Mouse (Mus musculus) kidney, embryonic 16.5 days (tissue): ENCODE results near the gene Zfp800. TPM values are rescaled to one million over a fixed set of nuclear protein-coding genes. Genes with fewer than 3 reads are reported as not detected.

ENCODE experiments used
- ATAC-seq: fragments of 200-750 bp; cut with Nextera tagmentation; 2 replicates; pipeline ENCODE4 v1.8.0; 2017; ENCODE audit warnings: moderate TSS enrichment; ENCODE audit not compliant: low FRiP score, low TSS enrichment
- H3K27ac ChIP-seq: fragments of 300-500 bp; sonication (generic); 2 replicates; pipeline ENCODE4 v1.5.1; 2014; ENCODE audit warnings: low read length
- H3K27me3 ChIP-seq: fragments of 300-500 bp; sonication (generic); 2 replicates; pipeline ENCODE4 v1.6.1; 2014; ENCODE audit warnings: low read length, control low read depth, mixed read lengths; ENCODE audit not compliant: insufficient read depth
- H3K36me3 ChIP-seq: fragments of 300-500 bp; sonication (generic); 2 replicates; pipeline ENCODE4 v1.6.1; 2014; ENCODE audit warnings: low read length, control low read depth, mixed read lengths; ENCODE audit not compliant: insufficient read depth
- H3K4me1 ChIP-seq: fragments of 300-500 bp; sonication (generic); 2 replicates; pipeline ENCODE4 v1.6.1; 2014; ENCODE audit warnings: low read length, control low read depth, mixed read lengths; ENCODE audit not compliant: insufficient read depth
- H3K4me2 ChIP-seq: fragments of 300-500 bp; sonication (generic); replicated peaks from 2 replicates; pipeline ENCODE4 v1.6.1; 2014; ENCODE audit warnings: low read depth, low read length
- H3K4me3 ChIP-seq: fragments of 300-500 bp; sonication (generic); 2 replicates; pipeline ENCODE4 v1.5.1; 2014; ENCODE audit warnings: mild to moderate bottlenecking, low read length
- H3K9ac ChIP-seq: fragments of 300-500 bp; sonication (generic); replicated peaks from 2 replicates; pipeline ENCODE4 v1.6.1; 2014; ENCODE audit warnings: low read length
- H3K9me3 ChIP-seq: fragments of 300-500 bp; sonication (generic); 2 replicates; pipeline ENCODE4 v1.6.1; 2016; ENCODE audit warnings: low read length, control low read depth
- WGBS: fragments of 180-500 bp; shearing (Covaris S2); extraction: QIAGEN DNeasy Blood & Tissue Kit; methylation state at CpG from one replicate; pipeline ENCODE4 v1.1.7; 2014; 5-methylcytosine and 5-hydroxymethylcytosine counted together
- polyA plus RNA-seq: library from polyadenylated mRNA; unstranded; fragments of >200 nt; fragmentation: Nextera tagmentation; extraction: Ambion mirVana; gene quantifications from 2 replicates; pipeline ENCODE4 v1.2.1, GENCODE M21; 2015

The Zfp800 gene
- polyA plus RNA-seq, 1 experiment from 2014 or later: 13.5 TPM

DNA sequence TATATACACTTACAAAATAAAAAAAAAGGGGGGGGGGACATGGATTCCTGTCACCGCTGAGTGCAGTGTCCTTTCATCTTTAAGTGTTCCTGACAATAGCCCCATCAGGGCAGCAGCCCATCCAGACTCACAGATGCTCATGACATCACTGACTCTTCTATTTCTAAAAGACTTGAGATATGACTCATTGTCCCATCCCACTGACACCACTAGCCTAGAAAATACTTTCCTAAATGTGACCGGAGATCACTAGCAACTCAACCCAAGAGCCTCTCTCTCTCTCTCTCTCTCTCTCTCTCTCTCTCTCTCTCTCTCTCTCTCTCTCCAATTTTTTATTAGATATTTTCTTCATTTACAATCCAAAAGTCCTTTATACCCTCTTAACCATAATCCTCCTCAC lies 205.9 kb downstream of the Zfp800 start:
- ATAC-seq: no peak
- no peaks in the 10 kb centered on the region for H3K36me3 ChIP-seq
- no peak overlapping the region for H3K4me2 ChIP-seq
- no peaks in the 10 kb centered on the region for H3K9me3 ChIP-seq
- H3K4me3 ChIP-seq: no peak overlapping the region
- no peaks in the 10 kb centered on the region for H3K4me1 ChIP-seq
- H3K9ac ChIP-seq: no peak overlapping the region
- no peak overlapping the region for H3K27ac ChIP-seq
- WGBS: 92% methylated on average over 2 of the region's 2 CpGs
- no peaks in the 10 kb centered on the region for H3K27me3 ChIP-seq

Other genes starting within 250 kb of the Zfp800 start
- 328 and 350 TPM in 2 replicates for gene Arf5, start 25.6 kb upstream of the Zfp800 start, polyA plus RNA-seq
- gene Fscn3, start 29.8 kb upstream of the Zfp800 start, polyA plus RNA-seq: not detected in 2 replicates
- gene Gcc1, start 30.4 kb upstream of the Zfp800 start, polyA plus RNA-seq: 11.5 and 12.6 TPM in 2 replicates
- gene Pax4, start 51.3 kb upstream of the Zfp800 start, polyA plus RNA-seq: not detected in 2 replicates
- gene Snd1, start 77.1 kb upstream of the Zfp800 start, polyA plus RNA-seq: 134 and 136 TPM in 2 replicates